Mouse (Mus musculus): ENCODE measurements at regions not wholly inside any gene's neighbourhood (a gene's known extent, or its start where the extent isn't known, plus 50 kb on each side); places are given as distances from the start of the nearest gene placed in this dataset.

DNA sequence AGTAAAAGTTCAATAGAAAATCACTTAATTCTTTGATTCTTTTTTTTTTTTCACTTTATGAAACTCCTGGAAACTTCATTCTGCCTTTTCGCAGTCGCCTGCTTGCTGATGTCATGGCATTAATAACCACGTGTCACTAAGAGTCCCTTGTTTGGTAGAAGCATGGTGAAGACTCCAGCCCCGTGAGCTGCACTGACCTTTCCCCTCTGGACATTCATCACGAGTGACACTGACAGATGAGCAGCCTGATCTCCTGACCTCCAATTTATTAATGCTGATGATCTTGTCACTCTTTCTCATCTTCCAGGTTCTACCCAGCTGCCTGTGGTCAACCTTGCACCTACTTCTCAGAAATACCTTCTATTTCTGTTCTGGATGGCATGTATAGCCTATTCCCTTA, 867.1 kb upstream of the Slit2 start:
- DNase-seq: no peak

DNA sequence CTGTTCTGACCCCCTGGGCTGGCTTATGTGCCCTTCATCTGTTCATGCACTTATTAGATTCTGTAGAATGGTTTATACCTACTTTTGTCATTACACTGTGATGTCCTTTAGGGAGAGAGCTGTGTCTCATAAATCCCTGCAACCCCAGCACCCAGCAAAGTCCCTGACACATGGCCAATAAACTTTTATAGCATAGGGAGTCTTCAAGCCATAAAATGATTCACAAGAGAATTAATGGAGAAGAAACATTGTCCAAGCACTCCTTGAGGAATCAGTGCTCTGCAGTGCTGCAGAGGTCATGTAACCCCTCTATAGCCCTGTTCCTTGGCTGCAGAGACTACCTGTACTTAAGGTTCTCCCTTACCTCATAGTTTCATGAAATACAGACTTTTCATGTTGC, 887.2 kb upstream of the Slit2 start:
- DNase-seq: no peak

DNA sequence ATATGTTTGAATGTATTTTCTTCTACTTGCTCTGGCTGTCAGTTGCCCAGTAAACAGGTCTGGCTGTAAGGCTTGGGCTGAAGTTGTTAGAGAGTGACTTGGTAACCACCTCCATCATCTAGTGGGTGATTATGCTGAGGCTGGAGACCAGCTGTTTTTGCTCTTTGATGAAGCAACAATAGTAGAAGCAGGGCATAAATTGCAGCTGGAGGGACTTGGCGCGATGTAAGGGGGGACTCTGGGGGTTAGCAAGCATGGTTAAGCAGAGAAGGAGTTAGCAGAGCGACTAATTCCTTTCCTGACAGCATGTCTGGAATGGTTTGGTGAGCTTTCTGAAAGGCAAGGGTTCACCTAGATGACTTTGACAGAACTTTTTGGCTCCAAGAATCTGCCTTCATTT, 930.0 kb upstream of the Slit2 start:
- DNase-seq: no peak

DNA sequence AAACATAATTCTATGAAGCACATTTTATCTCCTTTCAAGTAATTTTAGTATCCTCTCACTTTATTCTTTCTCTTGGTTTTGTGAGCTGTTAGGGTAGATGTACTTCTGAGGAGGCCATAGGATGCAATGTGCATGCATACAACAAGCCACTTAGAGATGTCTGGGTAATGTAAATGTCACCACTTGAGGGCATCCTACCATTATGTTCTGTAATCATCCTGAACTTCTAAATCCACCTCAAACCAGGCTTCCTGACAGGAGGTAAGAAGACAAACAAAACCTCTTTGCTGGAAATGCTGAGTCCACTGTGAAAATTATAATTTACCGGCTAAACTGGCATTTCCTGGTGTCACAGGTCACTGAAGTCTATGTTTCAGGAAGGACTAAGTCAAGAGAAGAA, 946.2 kb upstream of the Slit2 start:
- DNase-seq: no peak

DNA sequence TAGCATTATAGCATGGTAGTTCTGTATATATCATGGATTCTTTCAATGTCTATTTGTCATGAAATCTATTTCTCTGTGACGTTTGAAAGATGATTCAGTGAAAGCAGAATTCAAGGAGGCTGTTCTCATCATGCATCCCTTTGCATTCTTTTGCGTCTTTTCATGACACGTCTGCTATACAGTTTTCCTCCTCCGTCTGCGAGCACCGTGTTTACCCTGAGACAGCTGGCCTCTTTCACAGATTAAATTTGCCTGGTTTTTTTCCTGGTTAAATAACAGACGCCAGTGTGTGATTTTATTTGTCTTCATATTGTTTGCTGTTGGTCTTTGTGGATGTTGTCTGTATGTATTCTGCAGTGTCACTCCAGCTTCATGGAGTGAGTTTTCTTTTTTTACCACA, 948.9 kb upstream of the Slit2 start:
- no peak for DNase-seq

DNA sequence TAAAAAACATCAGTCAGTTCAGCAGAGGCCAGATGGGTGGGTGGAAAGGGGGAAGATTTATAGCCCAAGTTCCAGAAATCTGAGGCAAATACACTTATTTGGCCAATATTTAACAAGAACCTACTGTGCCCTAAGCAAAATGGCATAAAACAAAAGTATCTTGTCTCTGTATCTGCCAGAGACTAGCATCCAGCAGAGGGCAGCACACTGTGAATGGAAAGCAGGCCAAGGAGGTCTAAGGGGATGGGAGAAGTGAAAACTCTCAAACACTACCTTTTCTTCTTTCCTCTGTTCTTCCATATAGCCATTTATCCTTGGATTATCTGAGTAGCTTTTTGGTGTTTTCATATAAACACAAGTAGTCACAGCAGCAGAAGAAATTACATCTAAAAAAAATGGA, 968.6 kb upstream of the Slit2 start:
- DNase-seq: peak; percentile 2 to 29

DNA sequence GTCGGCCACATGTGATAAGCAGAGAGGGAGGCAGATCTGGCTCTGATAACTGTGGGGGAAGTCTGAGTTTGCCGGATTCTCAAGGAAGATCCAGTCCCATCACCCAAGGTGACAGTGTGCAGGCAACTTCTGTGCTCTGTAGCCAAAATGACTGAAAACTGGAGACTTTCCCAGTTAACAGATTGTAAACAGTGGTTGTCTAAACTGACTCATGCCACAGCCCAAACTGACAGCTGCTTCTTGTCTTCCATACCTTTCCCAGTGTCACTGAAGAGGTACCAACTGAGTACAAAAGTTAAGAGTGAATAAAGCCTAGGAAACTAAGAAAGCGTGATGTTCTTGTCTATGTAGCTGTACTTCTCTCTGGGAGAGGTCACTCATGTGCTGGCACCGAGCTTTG, 990.4 kb upstream of the Slit2 start:
- DNase-seq: no peak

DNA sequence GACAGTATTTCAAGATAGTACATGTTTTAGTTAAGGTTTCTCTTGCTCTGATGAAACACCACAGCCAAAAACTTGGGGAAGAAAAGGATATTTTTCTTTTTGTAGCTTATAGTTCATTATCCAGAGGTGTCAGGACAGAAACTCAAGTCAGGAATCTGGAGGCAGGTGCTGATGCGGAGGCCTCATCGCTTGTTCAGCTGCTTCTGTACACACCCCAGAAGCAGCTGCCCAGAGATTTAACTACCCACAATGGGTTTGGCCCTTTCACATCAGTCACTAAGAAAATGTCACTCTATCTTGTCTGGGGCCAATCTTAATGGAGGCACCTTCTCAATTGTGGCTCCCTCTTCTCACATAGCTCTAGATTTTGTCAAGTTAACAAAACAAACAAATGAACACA, 996.4 kb upstream of the Slit2 start:
- DNase-seq: no peak

DNA sequence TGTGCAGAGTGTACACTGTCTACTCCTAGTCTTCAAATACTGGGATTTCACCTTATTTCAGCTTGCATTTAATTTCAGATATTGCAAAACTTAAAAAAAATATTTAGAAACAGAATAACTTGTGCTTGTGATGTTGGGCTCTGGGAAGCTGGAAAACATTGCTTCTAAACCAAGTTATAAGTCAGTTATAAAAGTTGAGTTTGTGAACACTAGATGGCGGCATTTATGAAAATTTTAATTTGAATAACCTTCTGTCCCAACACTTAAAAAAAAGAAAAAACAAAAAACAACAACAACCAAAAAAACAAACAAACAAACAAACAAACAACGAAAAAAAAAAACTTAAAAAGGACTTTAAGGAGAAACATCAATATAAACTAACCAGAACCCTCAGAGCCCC, 1002.6 kb upstream of the Slit2 start:
- no peak for DNase-seq

DNA sequence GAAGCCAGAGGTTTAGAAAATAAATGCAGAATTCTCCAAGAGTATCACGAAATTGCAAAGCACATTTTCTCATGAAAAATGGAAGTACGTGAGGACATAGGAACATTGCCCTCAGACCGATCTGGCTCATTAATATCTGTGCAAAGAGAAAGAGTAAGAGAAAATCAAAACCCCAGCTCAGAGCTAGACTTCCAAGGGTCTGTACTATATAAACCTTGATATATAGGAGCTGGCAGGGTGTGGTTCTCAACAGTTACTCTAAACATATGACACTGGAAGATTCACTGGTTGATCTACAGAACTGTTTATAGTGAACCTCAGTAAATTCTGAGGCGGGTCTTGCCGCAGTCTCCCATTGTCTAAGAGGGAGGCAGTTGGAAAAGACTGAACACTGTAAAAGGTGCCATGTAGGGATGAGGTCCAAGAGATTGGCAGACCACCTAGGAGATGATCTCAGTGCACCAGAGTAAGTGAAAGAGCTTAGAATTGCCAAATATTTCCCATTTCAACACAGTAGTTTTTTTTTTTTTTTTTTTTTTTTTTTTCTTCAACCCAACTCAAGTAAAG, 1014.0 kb upstream of the Slit2 start:
- no peak for DNase-seq

DNA sequence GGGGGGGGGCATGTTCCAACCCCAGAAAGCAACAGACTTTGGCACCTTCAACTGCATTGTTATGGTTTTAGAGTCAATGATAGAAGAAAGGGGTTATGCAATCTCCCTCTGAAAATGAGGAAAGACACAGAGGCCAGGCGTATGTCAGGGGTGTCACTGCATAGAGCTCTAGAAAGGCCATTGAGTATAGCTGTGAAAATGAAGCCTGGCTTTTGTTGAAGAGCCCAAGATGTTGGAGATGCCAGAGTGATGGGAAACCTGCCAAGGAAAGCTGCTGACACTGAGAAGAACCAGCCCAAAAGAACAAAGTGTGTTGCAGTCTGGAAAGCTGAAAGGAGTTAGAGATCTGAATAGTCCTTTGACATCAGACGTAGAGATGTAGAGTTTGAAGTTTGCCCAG, 1022.2 kb upstream of the Slit2 start:
- DNase-seq: no peak

DNA sequence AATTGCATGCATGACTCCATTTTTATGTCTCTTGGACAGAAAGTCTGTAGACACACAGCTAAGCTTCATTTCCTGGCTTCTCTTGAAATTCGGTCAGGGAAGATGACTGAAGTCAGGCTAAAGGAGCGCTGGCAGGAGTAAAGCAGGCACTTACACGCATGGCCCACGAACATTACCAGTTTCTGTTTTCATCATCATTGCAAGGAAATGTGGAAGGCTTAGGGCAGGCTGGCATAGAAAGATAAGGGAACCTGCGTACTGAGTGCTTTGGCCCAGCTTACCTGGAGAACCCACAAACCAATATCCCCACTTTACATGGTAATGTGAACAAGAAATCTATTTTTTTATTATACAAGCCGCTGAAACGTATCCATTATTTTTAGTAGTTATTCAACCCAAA, 1056.6 kb upstream of the Slit2 start:
- no peak for DNase-seq

DNA sequence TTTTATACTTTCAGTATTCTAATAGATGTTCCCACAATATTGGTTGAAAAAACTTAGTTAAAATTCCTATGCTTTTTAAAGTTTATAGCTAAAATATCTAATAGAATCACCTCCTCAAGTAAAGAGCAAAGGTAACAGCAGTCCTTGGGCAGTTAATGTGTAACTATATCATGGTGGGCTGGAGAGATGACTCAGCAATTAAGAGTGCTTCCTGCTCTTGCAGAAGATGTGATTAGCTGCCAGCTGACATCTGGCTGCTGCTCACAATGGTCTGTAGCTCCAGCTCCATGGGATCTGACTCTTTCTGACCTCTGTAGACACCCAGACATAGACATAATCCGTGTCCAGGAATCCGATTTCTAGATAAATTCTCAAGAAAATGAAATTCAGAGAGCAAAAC, 1044.5 kb upstream of the Lcorl start:
- no peak for DNase-seq

DNA sequence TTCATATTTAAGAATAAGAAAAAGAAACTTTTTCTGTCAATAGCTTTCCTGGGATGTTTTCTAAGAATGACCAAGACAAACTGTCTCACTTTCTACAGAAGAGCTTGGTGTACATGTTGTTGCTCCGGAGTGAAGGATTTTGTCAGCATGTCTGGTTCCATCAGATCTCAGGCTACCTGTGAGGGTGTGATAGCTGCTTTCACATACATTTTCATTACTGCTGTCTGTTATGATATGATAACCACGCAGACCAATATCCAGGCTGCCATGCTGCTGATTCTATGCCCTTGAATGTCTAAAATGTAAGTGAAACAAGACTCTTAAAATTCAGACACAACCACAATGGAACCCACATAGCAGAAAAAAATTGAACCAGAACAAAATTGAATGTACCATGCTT, 1036.6 kb upstream of the Lcorl start:
- DNase-seq: no peak

DNA sequence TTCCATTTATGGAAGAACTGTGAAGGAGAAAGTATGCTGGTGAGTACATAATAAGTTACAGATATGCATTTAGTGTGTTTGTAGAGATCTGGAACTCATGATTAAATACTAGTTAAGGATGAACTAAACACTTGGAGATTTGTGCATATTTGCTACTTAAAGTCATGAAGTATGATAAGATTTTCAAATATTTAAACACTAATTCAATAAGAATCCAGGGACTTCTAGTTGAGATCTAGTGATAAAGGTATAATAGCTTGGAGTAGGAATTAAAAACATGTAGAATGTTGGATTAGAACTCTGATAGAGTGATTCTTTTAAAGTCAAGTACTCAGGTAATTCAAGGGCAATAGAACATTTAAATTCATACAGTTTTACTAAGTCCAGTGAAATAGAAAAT, 1026.5 kb upstream of the Lcorl start:
- no peak for DNase-seq

DNA sequence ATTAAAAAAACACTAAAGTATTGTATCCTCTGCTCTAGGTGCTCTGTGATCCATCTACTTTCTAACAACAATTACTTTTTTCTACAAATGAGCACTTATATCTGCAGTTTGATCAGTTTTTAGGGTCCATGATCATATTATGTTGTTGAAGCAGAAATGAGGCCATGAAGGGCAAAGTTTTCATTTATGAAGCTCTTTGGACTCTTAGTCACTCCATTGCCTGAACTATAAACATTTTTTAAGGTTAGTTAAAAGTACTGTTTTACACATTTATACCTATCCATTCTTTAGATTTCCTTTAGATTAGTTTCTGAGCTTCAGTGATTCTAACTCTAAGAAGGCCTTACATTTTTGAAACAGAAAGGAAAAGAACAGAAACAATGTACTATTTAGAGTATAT, 999.4 kb upstream of the Lcorl start:
- DNase-seq: no peak

DNA sequence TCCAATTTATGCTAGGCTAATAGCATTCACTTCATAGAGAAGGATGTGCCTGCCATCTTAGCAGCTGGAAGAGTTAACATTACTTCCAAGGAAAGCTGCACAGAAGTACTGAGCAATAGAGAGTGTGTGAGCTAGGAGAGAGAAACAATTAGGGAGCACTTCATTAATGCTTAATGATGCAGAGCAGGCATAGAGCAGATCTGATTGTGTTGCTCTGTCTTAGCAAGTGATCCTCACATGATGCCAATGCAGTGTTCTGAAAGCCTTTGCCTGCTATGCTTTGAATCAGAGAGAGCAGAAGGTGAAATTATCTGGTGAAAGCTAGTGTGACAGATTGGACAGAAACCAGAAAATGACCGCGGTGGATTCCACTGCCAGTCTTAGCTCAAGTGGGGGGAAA, 987.8 kb upstream of the Lcorl start:
- DNase-seq: no peak

DNA sequence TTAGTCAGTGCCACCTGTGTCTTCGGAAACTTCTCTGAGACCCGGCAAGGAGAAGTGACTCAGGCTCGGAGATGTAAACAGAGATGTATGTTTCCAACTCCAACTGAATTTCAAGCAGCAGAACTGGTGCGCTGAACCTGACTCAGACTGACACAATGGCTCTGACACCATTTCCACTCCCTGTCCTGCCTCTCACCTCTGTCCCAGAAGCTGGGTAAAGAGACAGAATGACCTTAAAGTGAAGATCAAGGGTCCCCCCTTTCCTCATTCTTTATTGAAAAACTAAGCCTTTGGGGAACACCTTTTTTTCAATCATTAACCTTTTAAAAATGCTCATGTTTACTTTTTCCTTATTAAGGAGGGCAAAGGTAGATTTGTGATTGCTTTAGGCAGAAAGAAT, 979.4 kb upstream of the Lcorl start:
- no peak for DNase-seq

DNA sequence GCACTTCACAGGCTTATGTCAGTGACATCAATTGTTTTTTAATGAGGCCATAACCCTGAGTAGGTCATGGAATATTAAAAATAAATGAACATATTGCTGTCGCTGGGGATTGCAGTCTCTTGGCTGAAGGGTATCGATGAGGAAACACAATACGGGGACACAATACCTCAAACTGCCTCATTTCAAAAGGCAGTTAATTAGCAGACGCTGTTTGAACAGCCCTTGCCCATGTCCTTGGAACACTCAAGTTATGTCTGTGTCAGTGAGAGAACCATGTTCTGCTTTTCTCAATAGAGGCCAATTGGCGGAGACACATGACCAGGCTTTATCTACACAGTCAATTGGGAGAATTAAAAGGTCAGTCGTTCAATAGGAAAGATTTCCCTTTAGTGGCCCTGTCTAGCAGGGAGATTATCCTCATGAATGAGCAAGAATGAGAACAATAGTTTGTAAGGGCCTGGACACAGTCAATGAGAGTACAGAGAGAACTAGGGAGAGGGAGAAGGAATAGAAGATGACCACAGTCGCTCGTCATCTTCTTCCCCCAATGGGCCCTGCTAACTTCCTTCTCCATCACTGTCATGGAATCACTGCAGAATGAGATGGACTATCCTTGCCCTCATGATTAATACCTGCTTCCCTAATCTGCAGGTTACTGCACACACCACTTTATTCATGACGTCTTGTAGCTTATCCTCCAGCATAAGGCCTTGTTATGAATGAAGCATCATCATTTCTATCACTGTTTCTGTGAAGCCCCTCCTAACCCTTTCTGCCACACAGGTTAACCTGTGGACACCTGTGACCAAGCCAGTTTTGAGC, 973.6 kb upstream of the Lcorl start:
- DNase-seq: no peak

DNA sequence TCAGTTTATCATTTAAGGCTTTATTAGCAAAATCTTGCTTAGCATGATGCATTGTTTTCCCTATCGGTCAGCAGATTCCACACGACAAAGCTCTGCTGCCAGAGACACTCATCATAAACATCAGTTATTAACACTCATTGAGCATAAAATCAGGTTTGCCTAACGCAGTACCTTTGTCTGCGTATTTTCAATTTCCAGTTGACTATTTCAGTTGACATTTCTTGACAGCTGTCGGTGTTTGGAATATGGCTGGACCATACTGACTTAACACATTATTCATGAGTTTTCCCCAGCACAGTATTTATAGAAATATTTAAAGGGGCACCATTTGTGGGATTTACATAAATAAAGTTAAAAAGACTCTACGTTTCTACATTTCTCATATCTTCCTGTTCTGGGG, 972.7 kb upstream of the Lcorl start:
- DNase-seq: no peak

DNA sequence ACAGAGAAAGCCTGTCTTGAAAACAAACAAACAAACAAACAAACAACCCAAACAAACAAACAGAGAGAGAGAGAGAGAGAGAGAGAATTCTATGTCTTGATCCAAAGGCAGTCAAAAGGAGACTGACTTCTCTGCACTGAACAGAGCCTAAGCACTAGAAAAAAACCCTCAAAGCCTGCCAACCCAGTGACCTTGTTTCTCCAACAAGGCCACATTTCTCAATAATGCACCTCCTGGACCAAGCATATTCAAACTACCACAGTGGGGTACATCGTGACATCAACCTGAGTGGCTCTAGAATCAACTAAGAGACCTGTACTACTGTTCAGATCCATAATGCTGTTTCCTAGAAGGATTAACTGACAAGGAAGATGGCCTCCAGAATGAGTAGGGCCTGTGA, 969.0 kb upstream of the Lcorl start:
- no peak for DNase-seq

DNA sequence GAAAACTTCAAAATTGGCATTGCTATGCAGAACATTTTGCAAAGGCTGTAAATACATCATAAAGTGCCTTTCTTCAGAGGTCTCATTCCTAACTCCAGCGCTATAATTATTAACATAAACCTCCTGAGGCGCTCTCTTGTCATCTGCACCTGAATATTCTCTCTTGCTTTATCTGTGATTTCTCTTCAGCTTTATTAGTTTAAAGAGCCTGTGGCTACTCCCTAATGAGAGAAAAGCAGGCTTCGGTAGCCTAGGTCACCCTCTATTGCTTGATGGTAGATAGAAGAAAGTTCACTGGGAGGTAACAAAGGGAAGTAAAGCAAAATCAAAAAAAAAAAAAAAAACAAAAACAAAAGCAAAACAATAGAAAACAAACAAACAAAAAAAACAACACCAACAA, 967.5 kb upstream of the Lcorl start:
- no peak for DNase-seq

DNA sequence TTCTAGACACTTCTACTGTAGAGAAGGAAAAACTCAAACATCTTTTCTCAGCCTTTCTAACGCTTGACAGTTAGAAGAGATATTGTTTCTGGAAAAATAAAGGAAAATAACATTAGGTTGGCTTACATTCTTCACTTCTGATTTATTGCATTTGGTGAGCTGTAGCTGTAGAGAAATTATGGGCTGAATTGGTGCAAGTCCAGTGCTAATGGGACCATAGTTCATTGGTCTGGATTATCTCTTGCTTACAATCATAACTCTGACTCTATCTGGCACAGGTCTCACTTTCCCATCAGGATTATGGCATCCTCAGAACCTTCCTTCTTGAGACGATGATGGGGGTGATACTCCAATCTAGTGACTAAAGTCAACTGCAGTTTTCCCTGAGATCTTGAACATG, 937.7 kb upstream of the Lcorl start:
- no peak for DNase-seq

DNA sequence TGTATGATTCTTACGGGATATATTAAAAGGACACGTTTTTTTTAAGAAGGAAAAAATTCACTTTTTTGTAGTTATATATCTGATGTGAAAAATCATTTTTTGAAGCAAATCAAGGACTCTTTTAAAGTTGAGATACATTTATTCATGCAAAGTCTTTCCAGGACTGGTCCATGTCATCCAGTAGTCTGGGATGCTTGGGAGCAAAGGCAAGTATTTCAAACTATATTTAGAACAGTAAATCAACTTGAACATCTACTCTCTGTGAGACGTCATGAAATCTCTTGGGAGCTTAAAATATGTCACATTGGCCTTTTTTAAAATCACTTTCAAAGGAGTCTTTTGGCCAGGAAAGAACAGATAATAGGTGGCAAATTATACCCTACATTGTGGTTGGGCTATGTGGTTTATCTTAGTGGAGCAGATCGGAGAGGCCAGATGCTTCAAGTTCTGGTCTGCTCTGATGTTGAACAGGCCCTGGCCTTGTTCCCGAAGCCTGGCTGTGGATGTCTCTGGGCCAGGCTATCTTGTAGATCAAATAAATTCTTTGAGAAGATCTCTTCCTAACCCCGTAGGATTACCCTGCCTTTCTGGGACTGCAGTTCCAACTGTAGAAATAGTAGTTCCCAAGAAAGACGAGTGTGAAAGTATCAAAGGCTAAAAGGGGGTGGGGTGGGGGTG, 936.8 kb upstream of the Lcorl start:
- DNase-seq: no peak

Data from layer of hippocampus, postnatal 36 days (tissue).